Mouse (Mus musculus) urinary bladder, postnatal 10 days (tissue): Measurements from ENCODE around the gene Slc38a9.
"Not testable (repeated sequence)": the region's sequence is repeated elsewhere in the genome, so short reads cannot be mapped to it uniquely, and the experiment has no call there.

Source experiments
- DNase-seq: peaks from one replicate; pipeline ENCODE4 v3.0.0; 2022; ENCODE audit warnings: low spot score

Gene Slc38a9

GRCm38 (mm10) chr13:112683970-112684369, 23.4 kb downstream of the Slc38a9 start:
- DNase-seq = no peak

GRCm38 (mm10) chr13:112686155-112686554, 25.6 kb downstream of the Slc38a9 start:
- DNase-seq = no peak

GRCm38 (mm10) chr13:112692870-112693553, 32.5 kb downstream of the Slc38a9 start:
- DNase-seq = no peak

GRCm38 (mm10) chr13:112695526-112696240, 35.1 kb downstream of the Slc38a9 start:
- no peak for DNase-seq

- DNase-seq = no peak
Measured at GRCm38 (mm10) chr13:112701256-112701655, 40.7 kb downstream of the Slc38a9 start.

- no peak for DNase-seq
Measured at GRCm38 (mm10) chr13:112706351-112706750, 45.8 kb downstream of the Slc38a9 start.

GRCm38 (mm10) chr13:112720078-112720736, 59.7 kb downstream of the Slc38a9 start:
- DNase-seq = no peak

- no peak for DNase-seq
Measured at GRCm38 (mm10) chr13:112721946-112722729, 61.6 kb downstream of the Slc38a9 start.

- not testable (repeated sequence) for DNase-seq
Measured at GRCm38 (mm10) chr13:112724260-112724659, 63.7 kb downstream of the Slc38a9 start.

- no peak for DNase-seq
Measured at GRCm38 (mm10) chr13:112726002-112726401, 65.5 kb downstream of the Slc38a9 start.

- no peak for DNase-seq
Measured at GRCm38 (mm10) chr13:112733311-112733710, 72.8 kb downstream of the Slc38a9 start.

- no peak for DNase-seq
Measured at GRCm38 (mm10) chr13:112734906-112735713, 74.6 kb downstream of the Slc38a9 start.

GRCm38 (mm10) chr13:112736407-112736806, 75.9 kb downstream of the Slc38a9 start:
- no peak for DNase-seq

GRCm38 (mm10) chr13:112737110-112737509, 76.6 kb downstream of the Slc38a9 start:
- DNase-seq = no peak

GRCm38 (mm10) chr13:112738005-112738404, 77.5 kb downstream of the Slc38a9 start:
- no peak for DNase-seq

GRCm38 (mm10) chr13:112740073-112740472, 79.5 kb downstream of the Slc38a9 start:
- DNase-seq = no peak

GRCm38 (mm10) chr13:112742076-112742830, 81.7 kb downstream of the Slc38a9 start:
- DNase-seq = no peak

GRCm38 (mm10) chr13:112743647-112744046, 83.1 kb downstream of the Slc38a9 start:
- DNase-seq = no peak

- no peak for DNase-seq
Measured at GRCm38 (mm10) chr13:112744061-112744849, 83.7 kb downstream of the Slc38a9 start.
